Mouse (Mus musculus): Measurements from ENCODE around the gene Prr12. TPM values are rescaled to one million over a fixed set of nuclear protein-coding genes. Genes with fewer than 3 reads are reported as not detected.
A peak's percentile ranks its signal among the peaks of the same experiment; 100 is the strongest.

The Prr12 gene
- total RNA-seq, 1 experiment: 32.3 TPM

- no peak for DNase-seq (ENCODE audit: low read depth, low spot score)
- Histone ChIP-seq H3K9ac (ENCODE audit: insufficient read depth, low read depth, low read length, poor library complexity, severe bottlenecking) (no peak overlapping the region), H3K36me3 (ENCODE audit: control insufficient read depth, insufficient read depth, low read length, poor library complexity, severe bottlenecking) (peaks cover 48% of the 10 kb centered on the region), H3K27ac (ENCODE audit: insufficient read depth, low read depth, low read length, poor library complexity, severe bottlenecking) (no peak overlapping the region), H3K4me1 (ENCODE audit: control insufficient read depth in 2 of 2, insufficient read depth in 2 of 2, low read length in 2 of 2, poor library complexity in 1 of 2) (peaks cover 4 to 29% of the 10 kb centered on the region in 2 experiments; a peak in 3 of 4 replicates), H3K4me3 (ENCODE audit: insufficient read depth in 1 of 2, low read depth in 1 of 2, low read length in 2 of 2, poor library complexity in 1 of 2, severe bottlenecking in 1 of 2) (peak overlapping the region in 1 of 2 experiments; percentile 44; a peak in 1 of 4 replicates), H3K9me3 (ENCODE audit: control insufficient read depth, insufficient read depth, low read depth, low read length) (no peaks in the 10 kb centered on the region)
- TF ChIP-seq ZNF384 (IDR thresholded peaks at IDR 0.05; ENCODE audit: low read depth, low read length) (no peak), CHD2 (IDR thresholded peaks at IDR 0.05; ENCODE audit: low read depth, low read length) (no peak), HCFC1 (IDR thresholded peaks at IDR 0.05; ENCODE audit: borderline replicate concordance, insufficient read depth, low read length) (no peak), ZC3H11A (IDR thresholded peaks at IDR 0.05; ENCODE audit: borderline replicate concordance, low read depth, low read length) (no peak), MAFK (IDR thresholded peaks at IDR 0.05; ENCODE audit: insufficient read depth, low read depth, low read length) (no peak)
- in situ Hi-C loops (cut with MboI; ENCODE audit: low sequenced_read_pairs in 2 of 2, unreplicated experiment in 2 of 2): no loop called here
Measured at GRCm38 (mm10) chr7:45048923-45049657, 3.6 kb downstream of the Prr12 start.

- in situ Hi-C loops (cut with MboI; ENCODE audit: low sequenced_read_pairs in 2 of 2, unreplicated experiment in 2 of 2): no loop called here
- peak overlapping the region; percentile 16 to 33; a peak in 3 of 4 replicates for H3K4me3 ChIP-seq (ENCODE audit: insufficient read depth in 1 of 2, low read depth in 1 of 2, low read length in 2 of 2, poor library complexity in 1 of 2, severe bottlenecking in 1 of 2)
- H3K36me3 ChIP-seq (ENCODE audit: control insufficient read depth, insufficient read depth, low read length, poor library complexity, severe bottlenecking): peaks cover 52% of the 10 kb centered on the region
- H3K4me1 ChIP-seq (ENCODE audit: control insufficient read depth in 2 of 2, insufficient read depth in 2 of 2, low read length in 2 of 2, poor library complexity in 1 of 2): peaks cover 4 to 29% of the 10 kb centered on the region in 2 experiments; a peak in 3 of 4 replicates
- 0 out of 2 replicates have a peak overlapping the region, but pooled peaks have one; percentile 29 for H3K9ac ChIP-seq (ENCODE audit: insufficient read depth, low read depth, low read length, poor library complexity, severe bottlenecking)
- no peak for DNase-seq (ENCODE audit: low read depth, low spot score)
- no peaks in the 10 kb centered on the region for H3K9me3 ChIP-seq (ENCODE audit: control insufficient read depth, insufficient read depth, low read depth, low read length)
- H3K27ac ChIP-seq (ENCODE audit: insufficient read depth, low read depth, low read length, poor library complexity, severe bottlenecking): no peak overlapping the region
- TF ChIP-seq CHD2 (IDR thresholded peaks at IDR 0.05; ENCODE audit: low read depth, low read length): no peak
- no peak for TF ChIP-seq HCFC1 (IDR thresholded peaks at IDR 0.05; ENCODE audit: borderline replicate concordance, insufficient read depth, low read length)
- TF ChIP-seq ZNF384 (IDR thresholded peaks at IDR 0.05; ENCODE audit: low read depth, low read length): no peak
- no peak for TF ChIP-seq ZC3H11A (IDR thresholded peaks at IDR 0.05; ENCODE audit: borderline replicate concordance, low read depth, low read length)
- no peak for TF ChIP-seq MAFK (IDR thresholded peaks at IDR 0.05; ENCODE audit: insufficient read depth, low read depth, low read length)
Measured at GRCm38 (mm10) chr7:45048001-45048890, 4.4 kb downstream of the Prr12 start.

- no peak for DNase-seq (ENCODE audit: low read depth, low spot score)
- no peaks in the 10 kb centered on the region for H3K9me3 ChIP-seq (ENCODE audit: control insufficient read depth, insufficient read depth, low read depth, low read length)
- H3K36me3 ChIP-seq (ENCODE audit: control insufficient read depth, insufficient read depth, low read length, poor library complexity, severe bottlenecking): peaks cover 59% of the 10 kb centered on the region
- peaks cover 4 to 29% of the 10 kb centered on the region in 2 experiments; a peak in 3 of 4 replicates for H3K4me1 ChIP-seq (ENCODE audit: control insufficient read depth in 2 of 2, insufficient read depth in 2 of 2, low read length in 2 of 2, poor library complexity in 1 of 2)
- H3K4me3 ChIP-seq (ENCODE audit: insufficient read depth in 1 of 2, low read depth in 1 of 2, low read length in 2 of 2, poor library complexity in 1 of 2, severe bottlenecking in 1 of 2): peak overlapping the region; percentile 16 to 32; a peak in 3 of 4 replicates
- H3K27ac ChIP-seq (ENCODE audit: insufficient read depth, low read depth, low read length, poor library complexity, severe bottlenecking): no peak overlapping the region
- in situ Hi-C loops (cut with MboI; ENCODE audit: low sequenced_read_pairs in 2 of 2, unreplicated experiment in 2 of 2): no loop called here
- 0 out of 2 replicates have a peak overlapping the region, but pooled peaks have one; percentile 32 for H3K9ac ChIP-seq (ENCODE audit: insufficient read depth, low read depth, low read length, poor library complexity, severe bottlenecking)
- TF ChIP-seq ZC3H11A (IDR thresholded peaks at IDR 0.05; ENCODE audit: borderline replicate concordance, low read depth, low read length) (no peak), MAFK (IDR thresholded peaks at IDR 0.05; ENCODE audit: insufficient read depth, low read depth, low read length) (no peak), CHD2 (IDR thresholded peaks at IDR 0.05; ENCODE audit: low read depth, low read length) (no peak), ZNF384 (IDR thresholded peaks at IDR 0.05; ENCODE audit: low read depth, low read length) (no peak), HCFC1 (IDR thresholded peaks at IDR 0.05; ENCODE audit: borderline replicate concordance, insufficient read depth, low read length) (no peak)
Measured at GRCm38 (mm10) chr7:45047491-45047890, 5.2 kb downstream of the Prr12 start.

- Histone ChIP-seq H3K27ac (ENCODE audit: insufficient read depth, low read depth, low read length, poor library complexity, severe bottlenecking) (no peak overlapping the region), H3K4me3 (ENCODE audit: insufficient read depth in 1 of 2, low read depth in 1 of 2, low read length in 2 of 2, poor library complexity in 1 of 2, severe bottlenecking in 1 of 2) (peak overlapping the region; percentile 16 to 53), H3K36me3 (ENCODE audit: control insufficient read depth, insufficient read depth, low read length, poor library complexity, severe bottlenecking) (peaks cover 62% of the 10 kb centered on the region), H3K4me1 (ENCODE audit: control insufficient read depth in 2 of 2, insufficient read depth in 2 of 2, low read length in 2 of 2, poor library complexity in 1 of 2) (peaks cover 4 to 29% of the 10 kb centered on the region in 2 experiments; a peak in 3 of 4 replicates), H3K9ac (ENCODE audit: insufficient read depth, low read depth, low read length, poor library complexity, severe bottlenecking) (peak overlapping the region; percentile 19), H3K9me3 (ENCODE audit: control insufficient read depth, insufficient read depth, low read depth, low read length) (no peaks in the 10 kb centered on the region)
- in situ Hi-C loops (cut with MboI; ENCODE audit: low sequenced_read_pairs in 2 of 2, unreplicated experiment in 2 of 2): no loop called here
- TF ChIP-seq MAFK (IDR thresholded peaks at IDR 0.05; ENCODE audit: insufficient read depth, low read depth, low read length) (no peak), ZNF384 (IDR thresholded peaks at IDR 0.05; ENCODE audit: low read depth, low read length) (no peak), HCFC1 (IDR thresholded peaks at IDR 0.05; ENCODE audit: borderline replicate concordance, insufficient read depth, low read length) (no peak), CHD2 (IDR thresholded peaks at IDR 0.05; ENCODE audit: low read depth, low read length) (no peak)
- no peak for DNase-seq (ENCODE audit: low read depth, low spot score)
Measured at GRCm38 (mm10) chr7:45046853-45047350, 5.8 kb downstream of the Prr12 start.

Measured in ES-E14 (cell line).